In genomic region chr11:113806382-113807077, GRCm38 (mm10) we compare ENCODE assay signal across 7 mouse cellular contexts. TPM values are rescaled to one million over a fixed set of nuclear protein-coding genes. Genes with fewer than 3 reads are reported as not detected.
A peak's percentile ranks its signal among the peaks of the same experiment; 100 is the strongest.
DNase-seq lines count a peak whose midpoint lies in the region; ATAC-seq lines count a peak whose summit lies in the region.

No protein-coding gene starts in this region.

- no peak for ATAC-seq in embryonic facial prominence, embryonic 12.5 days (ENCODE audit: insufficient number of reproducible peaks, insufficient read depth, low FRiP score, low TSS enrichment)
- ATAC-seq in heart, embryonic 13.5 days (ENCODE audit: extremely low read depth, insufficient number of reproducible peaks, low FRiP score, low TSS enrichment): no peak

- H3K4me1 ChIP-seq in embryonic facial prominence, embryonic 12.5 days: peaks cover 29% of the 10 kb centered on the region
- H3K4me1 ChIP-seq in heart, embryonic 13.5 days: peaks cover 50% of the 10 kb centered on the region
- H3K4me1 ChIP-seq in limb, embryonic 10.5 days: peaks cover 58% of the 10 kb centered on the region

- 0 out of 2 replicates have a peak overlapping the region, but pooled peaks have one; percentile 3 for H3K27ac ChIP-seq in embryonic facial prominence, embryonic 12.5 days
- peak overlapping the region; percentile 6 for H3K27ac ChIP-seq in heart, embryonic 13.5 days (replicated peaks)
- H3K27ac ChIP-seq in limb, embryonic 10.5 days: peak overlapping the region; percentile 47

- H3K4me3 ChIP-seq in embryonic facial prominence, embryonic 12.5 days: no peak overlapping the region
- no peak overlapping the region for H3K4me3 ChIP-seq in heart, embryonic 13.5 days
- H3K4me3 ChIP-seq in limb, embryonic 10.5 days: no peak overlapping the region

- 42% methylated on average over 9 of the region's 9 CpGs for WGBS in embryonic facial prominence, embryonic 12.5 days
- WGBS in heart, embryonic 13.5 days: 46% methylated on average over 9 of the region's 9 CpGs
- 34% methylated on average over 9 of the region's 9 CpGs for WGBS in limb, embryonic 10.5 days

- no peak overlapping the region for H3K9ac ChIP-seq in embryonic facial prominence, embryonic 12.5 days
- 0 out of 2 replicates have a peak overlapping the region, but pooled peaks have one; percentile 28 for H3K9ac ChIP-seq in heart, embryonic 13.5 days

- peak; percentile 47 for DNase-seq in layer of hippocampus, adult 11-12 months (ENCODE audit: low spot score)
- no peak for DNase-seq in layer of hippocampus, postnatal 25 days (ENCODE audit: extremely low spot score in 1 of 2, low spot score in 1 of 2)
- no peak for DNase-seq in limb, embryonic 10.5 days (ENCODE audit: low spot score)
- DNase-seq in testis, postnatal 14 days (ENCODE audit: low spot score): peak; percentile 33
- no peak for DNase-seq in adrenal gland, postnatal 4 days (ENCODE audit: low spot score in 2 of 2)

- H3K9me3 ChIP-seq in embryonic facial prominence, embryonic 12.5 days: no peaks in the 10 kb centered on the region
- no peaks in the 10 kb centered on the region for H3K9me3 ChIP-seq in heart, embryonic 13.5 days
- no peaks in the 10 kb centered on the region for H3K9me3 ChIP-seq in limb, embryonic 10.5 days (replicated peaks)

- no peaks in the 10 kb centered on the region for H3K36me3 ChIP-seq in embryonic facial prominence, embryonic 12.5 days
- H3K36me3 ChIP-seq in heart, embryonic 13.5 days: no peaks in the 10 kb centered on the region
- no peaks in the 10 kb centered on the region for H3K36me3 ChIP-seq in limb, embryonic 10.5 days

- H3K4me2 ChIP-seq in embryonic facial prominence, embryonic 12.5 days (replicated peaks): no peak overlapping the region
- no peak overlapping the region for H3K4me2 ChIP-seq in heart, embryonic 13.5 days

- no peaks in the 10 kb centered on the region for H3K27me3 ChIP-seq in embryonic facial prominence, embryonic 12.5 days
- H3K27me3 ChIP-seq in heart, embryonic 13.5 days (replicated peaks): 0 out of 2 replicates have a peak, but pooled peaks cover 2% of the 10 kb centered on the region
- H3K27me3 ChIP-seq in limb, embryonic 10.5 days (ENCODE audit: low read depth, poor library complexity, severe bottlenecking): no peaks in the 10 kb centered on the region

RNA-seq across cellular contexts. Expression of gene Cdc42ep4, which starts 54.8 kb away (rescaled TPM):
- 10 to 100 TPM; 41.4 to 41.8 TPM for total RNA-seq in layer of hippocampus, postnatal 25 days (2021)
- 116 and 118 TPM in 2 replicates for polyA plus RNA-seq in embryonic facial prominence, embryonic 12.5 days (2016; fragmentation: Nextera tagmentation; extraction: Ambion mirVana)
- 24.0 and 26.1 TPM in 2 replicates for polyA plus RNA-seq in heart, embryonic 13.5 days (2015; fragmentation: Nextera tagmentation; extraction: Ambion mirVana)
- polyA plus RNA-seq in limb, embryonic 10.5 days (2016; fragmentation: Nextera tagmentation; extraction: Ambion mirVana): 111 and 130 TPM in 2 replicates
- total RNA-seq in adrenal gland, postnatal 4 days (2021): 10 to 100 TPM; 86.9 to 95.5 TPM

Comparison
In these comparisons a context has a peak if more than half of its experiments do, and no peak if none do; other contexts are left out.
1. DNase-seq: peak in layer of hippocampus, adult 11-12 months (single experiment) and testis, postnatal 14 days (single experiment); none in layer of hippocampus, postnatal 25 days (0 of 2), limb, embryonic 10.5 days (single experiment) and adrenal gland, postnatal 4 days (0 of 2).
2. Peak in every context shown above with its lines, with median percentiles within 50 percentile points of each other: H3K27ac ChIP-seq.